Mouse (Mus musculus) lung, postnatal 0 days (tissue): ENCODE measurements around the gene Gm9999.

Experiments
- CTCF ChIP-seq: IDR thresholded peaks from 2 replicates; pipeline ENCODE4 v1.5.1; 2016; ENCODE audit warnings: antibody characterized with exemption, mild to moderate bottlenecking
- EP300 ChIP-seq: IDR thresholded peaks from 2 replicates; pipeline ENCODE4 v1.6.1; 2016; ENCODE audit warnings: antibody characterized with exemption, mild to moderate bottlenecking, control low read depth

- no peak for TF ChIP-seq CTCF
- TF ChIP-seq EP300 = no peak
These were observed 24.5 kb upstream of the Gm9999 start for GRCm38 (mm10) chr7:46958853-46959252.
